Mouse (Mus musculus): ENCODE results near the gene Rbl1. TPM values are rescaled to one million over a fixed set of nuclear protein-coding genes. Genes with fewer than 3 reads are reported as not detected.

Rbl1 gene
- polyA plus RNA-seq, 1 experiment from 2014 or later = 5.7 TPM

DNA sequence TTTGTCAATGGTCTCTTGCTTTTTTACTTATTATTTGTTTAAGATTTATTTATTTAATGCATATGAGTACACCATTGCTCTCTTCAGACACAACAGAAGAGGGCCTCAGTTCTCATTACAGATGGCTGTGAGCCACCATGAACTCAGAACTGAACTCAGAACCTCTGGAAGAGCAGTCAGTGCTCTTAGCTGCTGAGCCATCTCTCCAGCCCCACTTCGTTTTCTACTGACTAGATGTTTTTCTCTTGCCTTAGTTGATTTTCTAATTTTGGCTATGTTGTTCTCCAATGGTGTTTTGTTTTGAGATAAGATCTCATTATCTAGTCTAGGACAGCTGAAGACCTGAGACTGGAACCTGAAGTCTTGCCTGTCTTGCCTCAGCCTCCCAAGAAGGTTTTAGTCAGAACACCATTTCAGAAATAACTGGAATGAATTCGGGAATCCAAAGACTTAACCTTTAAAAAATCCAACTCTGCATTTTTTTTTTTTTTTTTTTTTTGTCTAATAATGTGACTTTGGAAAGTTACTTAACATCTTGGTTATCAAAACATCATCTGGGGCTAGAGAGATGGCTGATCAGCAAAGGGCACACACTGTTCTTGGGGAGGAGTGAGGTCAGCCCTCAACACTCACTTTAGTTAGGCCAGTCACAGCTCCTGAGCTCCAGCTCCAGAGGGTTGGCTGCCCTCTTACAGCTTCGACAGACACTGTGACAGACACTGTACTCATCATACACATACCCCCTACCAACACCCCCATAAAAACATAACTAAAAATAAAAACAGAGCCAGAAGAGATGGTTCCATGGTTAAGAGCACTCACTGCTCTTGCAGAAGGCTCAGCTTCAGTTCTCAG lies 71.4 kb downstream of the Rbl1 start:
- peak overlapping the region; percentile 79 for H3K4me2 ChIP-seq (replicated peaks; ENCODE audit: low read depth, low read length)

DNA sequence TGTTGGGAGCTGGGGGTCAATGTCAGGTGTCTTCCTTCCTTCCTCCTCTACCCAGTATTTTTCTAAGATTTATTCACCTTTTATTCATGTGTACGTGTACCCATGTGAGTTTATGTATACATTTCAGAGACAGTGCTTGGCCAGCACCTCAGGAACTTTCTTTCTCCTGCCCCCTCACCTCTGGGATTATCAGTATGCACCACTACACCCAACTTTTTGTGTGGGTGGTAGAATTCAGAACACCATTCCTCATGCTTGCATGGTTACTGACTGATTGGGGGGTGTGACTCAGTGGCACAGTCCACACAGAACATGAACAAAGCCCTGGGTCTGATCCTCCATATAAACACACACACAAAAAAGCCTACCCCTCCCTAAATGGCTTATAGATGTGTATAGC lies 72.2 kb downstream of the Rbl1 start:
- no peaks in the 10 kb centered on the region for H3K36me3 ChIP-seq (ENCODE audit: insufficient read depth, low read length)
- H3K4me3 ChIP-seq (ENCODE audit: low read depth, low read length) = no peak overlapping the region
- TF ChIP-seq EP300 (IDR thresholded peaks at IDR 0.05) = no peak
- no peaks in the 10 kb centered on the region for H3K27me3 ChIP-seq (replicated peaks; ENCODE audit: insufficient read depth, low read length)
- H3K4me1 ChIP-seq (ENCODE audit: insufficient read depth, low read depth, low read length) = no peaks in the 10 kb centered on the region; the same call in 1 of the 2 replicates
- H3K4me2 ChIP-seq (replicated peaks; ENCODE audit: low read depth, low read length) = peak overlapping the region; percentile 8
- ATAC-seq (no peak), DNase-seq (ENCODE audit: low spot score) (no peak)
- no peaks in the 10 kb centered on the region for H3K9me3 ChIP-seq (ENCODE audit: low read length)
- WGBS = 55% methylated on average over 1 of the region's 1 CpGs
- H3K9ac ChIP-seq (replicated peaks; ENCODE audit: low read depth) = no peak overlapping the region
- no peak overlapping the region for H3K27ac ChIP-seq (ENCODE audit: low read length)

More for the DNA sequence above, 71.4 kb downstream of the Rbl1 start:
- H3K36me3 ChIP-seq (ENCODE audit: insufficient read depth, low read length) = no peaks in the 10 kb centered on the region
- DNase-seq (ENCODE audit: low spot score) (peak; percentile 31), ATAC-seq (no peak)
- H3K9me3 ChIP-seq (ENCODE audit: low read length) = no peaks in the 10 kb centered on the region
- no peak for TF ChIP-seq CTCF (IDR thresholded peaks at IDR 0.05)
- TF ChIP-seq EP300 (IDR thresholded peaks at IDR 0.05) = no peak
- WGBS = 66% methylated on average over 3 of the region's 3 CpGs
- no peaks in the 10 kb centered on the region for H3K27me3 ChIP-seq (replicated peaks; ENCODE audit: insufficient read depth, low read length)
- no peak overlapping the region for H3K9ac ChIP-seq (replicated peaks; ENCODE audit: low read depth)
- no peaks in the 10 kb centered on the region; the same call in 1 of the 2 replicates for H3K4me1 ChIP-seq (ENCODE audit: insufficient read depth, low read depth, low read length)
- H3K4me3 ChIP-seq (ENCODE audit: low read depth, low read length) = 0 out of 2 replicates have a peak overlapping the region, but pooled peaks have one; percentile 10
- H3K27ac ChIP-seq (ENCODE audit: low read length) = peak overlapping the region; percentile 38

DNA sequence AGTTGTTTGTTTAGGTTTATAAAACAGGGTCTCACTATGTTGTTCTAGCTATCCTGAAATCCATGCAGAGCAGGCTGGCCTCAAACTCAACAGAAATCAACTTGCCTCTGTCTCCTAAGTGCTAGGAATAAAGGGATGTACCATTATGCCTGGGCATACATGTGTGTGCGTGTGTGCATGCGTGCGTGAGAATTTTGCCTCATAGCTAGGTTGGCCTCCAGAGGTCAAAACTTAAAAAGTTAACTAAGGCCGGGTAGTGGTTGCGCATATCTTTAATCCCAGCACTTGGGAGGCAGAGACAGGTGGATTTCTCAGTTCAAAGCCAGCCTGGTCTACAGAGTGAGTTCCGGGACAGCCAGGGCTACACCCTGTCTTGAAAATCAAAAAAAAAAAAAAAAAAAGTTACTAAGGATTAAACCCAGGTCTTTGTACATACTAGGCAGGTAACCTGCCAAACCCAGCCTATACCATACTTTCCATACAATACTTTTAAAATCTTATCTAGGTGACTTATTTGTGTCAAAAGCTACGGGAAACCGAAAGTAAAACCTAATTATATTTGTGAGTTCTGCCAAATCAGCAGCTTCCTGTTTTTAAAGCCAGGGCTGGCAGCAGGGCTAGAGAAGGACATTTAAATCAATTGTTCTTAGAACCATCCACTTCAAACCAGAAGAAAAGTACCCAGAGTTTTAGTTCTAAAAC lies 73.4 kb downstream of the Rbl1 start:
- TF ChIP-seq CTCF (IDR thresholded peaks at IDR 0.05) (no peak), EP300 (IDR thresholded peaks at IDR 0.05) (no peak; the same call in 1 of the 2 replicates)
- Histone ChIP-seq H3K27ac (ENCODE audit: low read length) (peak overlapping the region; percentile 27; the same call in 1 of the 2 replicates), H3K4me2 (replicated peaks; ENCODE audit: low read depth, low read length) (peak overlapping the region; percentile 34), H3K27me3 (replicated peaks; ENCODE audit: insufficient read depth, low read length) (no peaks in the 10 kb centered on the region), H3K4me3 (ENCODE audit: low read depth, low read length) (peak overlapping the region; percentile 23; the same call in 1 of the 2 replicates), H3K4me1 (ENCODE audit: insufficient read depth, low read depth, low read length) (no peaks in the 10 kb centered on the region; the same call in 1 of the 2 replicates), H3K9me3 (ENCODE audit: low read length) (no peaks in the 10 kb centered on the region), H3K36me3 (ENCODE audit: insufficient read depth, low read length) (no peaks in the 10 kb centered on the region), H3K9ac (replicated peaks; ENCODE audit: low read depth) (0 out of 2 replicates have a peak overlapping the region, but pooled peaks have one; percentile 16)
- 64% methylated on average over 8 of the region's 8 CpGs for WGBS
- ATAC-seq (no peak), DNase-seq (ENCODE audit: low spot score) (peak; percentile 76)

DNA sequence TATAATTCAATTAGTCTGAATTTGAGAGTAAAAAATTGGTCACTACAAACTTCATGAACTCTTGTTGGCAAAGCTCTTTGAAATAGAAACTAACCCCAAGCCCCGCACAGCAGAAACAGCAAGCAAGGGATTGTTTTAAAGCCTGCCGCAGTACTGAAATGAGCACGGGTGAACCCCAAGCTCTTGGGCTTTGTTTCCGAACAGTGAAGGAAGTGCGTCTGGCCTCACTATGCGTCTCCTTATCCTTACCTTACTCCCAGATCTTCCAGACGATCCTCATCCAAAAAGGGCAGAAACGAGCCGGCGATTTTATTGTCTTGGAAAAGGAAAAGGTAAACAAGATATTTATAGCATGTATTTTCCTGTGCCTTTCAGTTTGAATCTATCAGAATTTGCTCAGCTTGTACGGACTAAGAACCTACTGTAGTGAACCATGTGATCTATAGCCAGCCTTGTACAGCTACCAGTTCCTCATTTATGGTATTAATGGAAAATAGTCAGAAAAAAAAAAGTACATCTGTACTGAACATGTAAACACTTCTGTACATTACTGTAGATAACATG lies 74.7 kb downstream of the Rbl1 start:
- H3K9ac ChIP-seq (replicated peaks; ENCODE audit: low read depth) = no peak overlapping the region
- no peaks in the 10 kb centered on the region for H3K9me3 ChIP-seq (ENCODE audit: low read length)
- WGBS = 62% methylated on average over 11 of the region's 11 CpGs
- no peak for ATAC-seq
- peak overlapping the region; percentile 51; the same call in 1 of the 2 replicates for H3K27ac ChIP-seq (ENCODE audit: low read length)
- TF ChIP-seq EP300 (IDR thresholded peaks at IDR 0.05) (no peak), CTCF (IDR thresholded peaks at IDR 0.05) (no peak)
- no peaks in the 10 kb centered on the region; the same call in 1 of the 2 replicates for H3K4me1 ChIP-seq (ENCODE audit: insufficient read depth, low read depth, low read length)
- no peaks in the 10 kb centered on the region for H3K36me3 ChIP-seq (ENCODE audit: insufficient read depth, low read length)
- H3K27me3 ChIP-seq (replicated peaks; ENCODE audit: insufficient read depth, low read length) = no peaks in the 10 kb centered on the region
- DNase-seq (ENCODE audit: low spot score) = peak; percentile 31
- H3K4me3 ChIP-seq (ENCODE audit: low read depth, low read length) = 0 out of 2 replicates have a peak overlapping the region, but pooled peaks have one; percentile 14
- H3K4me2 ChIP-seq (replicated peaks; ENCODE audit: low read depth, low read length) = peak overlapping the region; percentile 33; the same call in 1 of the 2 replicates

DNA sequence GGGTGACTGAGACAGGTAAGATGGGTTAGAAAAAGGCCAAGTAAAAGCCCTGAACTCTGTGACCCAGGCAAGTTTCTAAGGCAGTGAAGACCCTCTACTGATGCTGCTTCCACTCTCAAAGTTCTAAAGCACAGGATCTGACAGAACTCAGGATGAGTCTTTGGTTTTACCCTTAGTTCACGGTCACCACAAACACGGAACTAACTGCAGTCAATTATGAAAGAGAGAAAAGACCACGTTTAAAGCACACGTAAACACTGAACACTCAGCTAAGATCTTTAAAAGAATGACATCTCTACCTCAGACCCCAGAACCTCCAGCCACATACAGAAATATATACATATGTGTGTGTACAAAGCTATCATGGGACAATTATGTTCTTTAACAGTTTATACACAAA lies 75.2 kb downstream of the Rbl1 start:
- no peaks in the 10 kb centered on the region for H3K9me3 ChIP-seq (ENCODE audit: low read length)
- 70% methylated on average over 4 of the region's 4 CpGs for WGBS
- peak overlapping the region; percentile 33; the same call in 1 of the 2 replicates for H3K4me2 ChIP-seq (replicated peaks; ENCODE audit: low read depth, low read length)
- TF ChIP-seq EP300 (IDR thresholded peaks at IDR 0.05) = no peak
- no peak for TF ChIP-seq CTCF (IDR thresholded peaks at IDR 0.05)
- 0 out of 2 replicates have a peak overlapping the region, but pooled peaks have one; percentile 51 for H3K27ac ChIP-seq (ENCODE audit: low read length)
- no peak for DNase-seq (ENCODE audit: low spot score)
- ATAC-seq = no peak
- H3K4me3 ChIP-seq (ENCODE audit: low read depth, low read length) = 0 out of 2 replicates have a peak overlapping the region, but pooled peaks have one; percentile 14
- no peak overlapping the region for H3K9ac ChIP-seq (replicated peaks; ENCODE audit: low read depth)
- no peaks in the 10 kb centered on the region for H3K27me3 ChIP-seq (replicated peaks; ENCODE audit: insufficient read depth, low read length)
- H3K36me3 ChIP-seq (ENCODE audit: insufficient read depth, low read length) = no peaks in the 10 kb centered on the region
- H3K4me1 ChIP-seq (ENCODE audit: insufficient read depth, low read depth, low read length) = no peaks in the 10 kb centered on the region; the same call in 1 of the 2 replicates
